Mouse (Mus musculus): ENCODE measurements around the gene Gm43064.
"Not testable (repeated sequence)": the region's sequence is repeated elsewhere in the genome, so short reads cannot be mapped to it uniquely, and the experiment has no call there.

The Gm43064 gene

DNA sequence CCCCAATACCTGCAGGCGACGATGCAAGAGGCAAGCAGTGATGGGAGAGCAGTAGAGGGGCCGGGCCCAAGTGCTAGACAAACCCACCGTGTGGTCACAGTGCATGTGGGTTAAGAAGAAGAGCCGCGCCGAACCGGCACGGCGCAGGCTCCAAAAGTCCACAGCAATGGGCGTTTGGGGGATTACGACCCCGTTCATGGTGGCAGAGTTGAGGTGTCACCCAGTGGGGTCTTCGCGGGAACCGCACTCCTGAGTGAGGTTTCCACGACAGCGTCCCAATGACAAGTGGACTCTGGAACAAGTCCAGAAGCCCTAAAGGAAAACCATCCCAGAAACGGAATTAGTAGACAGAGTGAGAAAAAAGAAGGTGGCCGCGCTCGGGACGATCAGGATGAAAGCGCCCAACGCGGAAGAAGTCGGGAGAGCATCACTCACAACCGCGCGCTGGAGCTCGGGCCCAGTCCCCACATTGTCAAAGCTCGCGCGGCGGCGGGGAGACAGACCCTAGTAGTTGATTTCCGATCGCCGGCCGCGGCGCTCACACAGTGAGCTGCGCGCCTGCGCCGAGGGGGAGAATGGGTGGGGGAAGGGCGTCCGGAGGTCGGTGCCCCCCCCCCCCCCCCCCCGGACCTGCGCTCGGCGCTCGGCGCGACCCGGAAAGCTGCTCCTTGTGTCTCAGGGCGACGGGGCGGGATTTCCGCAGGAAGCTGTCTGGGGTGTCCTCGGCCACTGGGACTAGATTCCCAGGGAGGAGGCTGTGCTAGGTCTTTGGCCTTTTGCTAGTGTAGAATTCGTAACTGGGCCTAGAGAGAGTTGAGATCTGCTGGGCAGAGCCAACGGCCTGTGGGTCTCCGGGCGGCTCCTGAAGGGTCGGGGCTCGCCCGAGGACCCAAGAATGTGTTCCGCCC, at the start of gene Gm43064, which contains the start of the genes Dclre1b and Ap4b1:
Gm43064 (plus strand) TSS at position 683 of the 908 bp plus-strand sequence.
Dclre1b (minus strand) TSS at position 554 of the 908 bp plus-strand sequence.
Ap4b1 (plus strand) TSS at position 630 of the 908 bp plus-strand sequence.
- peak; percentile 89 to 94 for DNase-seq (ENCODE audit: low spot score in 2 of 2)

DNA sequence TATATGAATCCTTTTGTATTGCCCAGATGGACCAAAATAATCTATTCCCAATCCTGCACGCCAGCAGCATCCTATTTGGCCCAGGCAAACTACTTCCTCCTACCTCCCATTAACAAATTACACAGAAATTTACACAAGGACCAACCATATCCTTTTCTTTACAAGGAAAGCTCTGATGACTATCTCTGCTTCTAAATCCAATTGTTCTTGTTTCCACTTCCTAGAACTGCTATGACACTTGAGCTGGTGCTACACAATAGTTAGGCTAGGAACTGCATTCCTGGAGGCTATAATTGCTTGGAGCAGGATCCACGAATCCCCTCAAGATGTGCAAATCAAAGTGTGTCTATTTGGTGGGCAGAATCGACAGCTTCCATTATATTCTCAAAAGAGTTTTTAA, 42.6 kb upstream of the Gm43064 start:
- DNase-seq (ENCODE audit: low spot score in 2 of 2), result no peak

DNA sequence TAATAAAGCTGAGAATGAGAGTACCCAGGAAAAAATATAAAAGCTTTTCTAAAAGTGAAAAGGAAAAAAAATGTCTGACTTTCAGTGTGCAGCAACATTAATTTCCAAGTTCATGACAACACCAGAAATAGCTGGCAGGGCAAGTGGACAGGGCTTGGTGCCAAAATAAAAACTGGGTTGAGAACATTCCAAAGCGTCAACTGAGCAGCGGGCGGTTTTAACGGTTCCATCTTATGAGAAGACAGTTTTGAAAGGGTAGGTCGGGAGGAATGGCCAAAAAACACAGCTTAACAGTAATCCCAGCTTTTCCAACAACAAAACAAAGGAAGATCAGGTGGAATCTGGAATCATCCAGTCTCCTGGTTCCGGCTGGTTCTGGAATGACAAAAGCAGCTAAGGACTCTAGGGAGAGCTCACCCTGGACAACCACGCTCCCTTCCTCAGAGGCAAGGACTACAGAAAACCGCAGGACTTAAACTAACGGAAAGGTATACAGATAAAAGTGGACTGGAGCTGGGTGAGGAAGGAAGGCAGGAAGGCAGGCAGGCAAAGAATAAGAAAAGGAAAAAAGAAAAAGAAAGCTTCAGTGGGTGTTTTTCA, 37.7 kb upstream of the Gm43064 start:
- DNase-seq (ENCODE audit: low spot score in 2 of 2), result no peak

DNA sequence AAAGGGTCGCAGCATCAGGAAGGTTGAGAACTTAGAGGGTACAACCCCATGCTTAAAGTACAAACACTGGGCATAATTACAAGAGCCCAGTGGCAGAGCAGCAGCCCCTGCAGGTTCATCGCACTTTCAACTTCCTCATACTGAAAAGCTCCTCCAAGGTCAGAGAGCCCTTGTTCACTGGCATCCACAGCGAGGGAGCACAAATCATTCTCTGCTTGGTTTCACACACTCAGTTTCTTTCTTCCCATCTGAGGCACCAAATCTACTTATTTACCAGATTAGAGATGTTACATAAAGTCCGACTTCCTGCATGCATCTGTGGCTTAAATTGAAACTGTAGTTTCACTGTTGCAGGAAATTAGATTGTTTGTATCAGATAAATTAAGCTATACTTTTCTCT, 36.5 kb upstream of the Gm43064 start:
- no peak for DNase-seq (ENCODE audit: low spot score in 2 of 2)

DNA sequence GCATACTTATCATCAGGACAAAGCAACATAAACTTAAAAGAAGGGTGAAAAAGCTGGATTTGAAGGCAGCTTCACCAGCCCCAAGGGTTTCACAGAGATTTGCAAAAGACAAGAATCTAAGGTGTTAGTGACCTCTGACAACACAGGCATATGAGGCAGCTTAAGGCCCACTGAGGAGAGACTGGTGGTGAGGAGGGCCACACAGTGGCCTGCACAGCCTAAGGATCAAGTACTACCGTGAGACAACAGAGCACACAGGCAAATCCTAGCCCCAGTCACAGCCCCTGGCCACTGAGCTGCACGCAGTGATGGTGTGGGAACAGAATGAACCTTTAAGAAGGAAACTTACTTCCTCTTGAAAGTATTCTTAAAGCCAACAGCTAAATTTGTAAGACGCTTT, 35.9 kb upstream of the Gm43064 start:
- DNase-seq (ENCODE audit: low spot score in 2 of 2), result no peak

DNA sequence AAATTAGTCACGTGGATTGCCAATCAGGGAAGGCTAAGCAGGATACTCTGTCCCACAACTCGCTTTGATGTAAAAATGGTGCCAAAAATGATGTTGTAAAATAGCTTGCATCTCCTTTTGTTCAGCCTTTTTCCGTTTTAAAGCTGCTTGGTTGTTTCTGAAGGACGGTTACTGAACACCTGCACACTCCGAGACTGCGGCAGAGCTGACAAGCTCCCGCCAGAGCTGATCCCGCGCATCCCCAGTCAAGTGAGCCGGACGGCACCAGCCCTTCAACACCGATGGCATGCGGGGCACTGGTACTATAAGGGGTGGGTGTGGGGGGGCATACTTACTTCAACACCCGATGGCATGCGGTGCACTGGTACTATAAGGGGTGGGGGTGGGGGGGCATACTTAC, 35.4 kb upstream of the Gm43064 start:
- peak; percentile 61 to 74 for DNase-seq (ENCODE audit: low spot score in 2 of 2)

DNA sequence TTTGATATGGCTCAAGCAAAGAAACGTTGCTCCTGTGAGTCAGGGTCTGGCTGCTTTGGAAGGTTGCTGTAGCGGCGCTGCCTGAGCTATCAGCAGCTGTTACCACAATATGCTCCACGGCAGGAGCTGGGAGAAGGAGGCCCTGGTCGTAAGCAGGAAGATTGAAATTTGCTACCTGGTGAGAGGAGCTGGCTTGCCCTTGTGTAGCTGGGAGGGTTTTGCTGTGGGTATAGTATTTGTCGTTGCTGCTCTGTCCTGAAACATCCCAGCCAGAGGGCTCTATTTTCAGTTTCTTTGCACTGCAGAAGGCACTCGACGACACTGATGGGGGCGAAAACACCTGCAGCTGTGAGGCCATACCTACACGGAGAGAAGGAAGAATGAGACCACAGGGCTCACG, 31.4 kb upstream of the Gm43064 start:
- DNase-seq (ENCODE audit: low spot score in 2 of 2), result peak; percentile 59 to 61

DNA sequence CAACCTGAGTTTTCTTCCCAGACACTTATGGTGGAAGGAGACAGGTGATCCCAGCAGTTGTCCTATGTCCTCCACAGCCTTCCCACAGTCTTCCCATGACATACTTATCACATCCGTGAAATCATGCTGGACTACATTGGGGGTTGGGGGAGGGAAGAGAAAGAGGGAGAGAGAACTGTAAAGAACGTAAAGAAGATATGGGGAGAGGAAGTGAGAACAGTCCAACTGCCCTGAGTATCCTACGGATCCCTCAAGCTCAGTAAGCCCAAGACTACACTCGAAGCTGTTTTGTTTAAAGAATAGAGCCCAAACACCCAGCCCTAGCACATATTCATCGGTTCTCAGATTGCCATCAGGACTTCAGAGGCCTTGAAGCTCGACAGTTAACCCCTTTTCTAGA, 30.7 kb upstream of the Gm43064 start:
- no peak for DNase-seq (ENCODE audit: low spot score in 2 of 2)

DNA sequence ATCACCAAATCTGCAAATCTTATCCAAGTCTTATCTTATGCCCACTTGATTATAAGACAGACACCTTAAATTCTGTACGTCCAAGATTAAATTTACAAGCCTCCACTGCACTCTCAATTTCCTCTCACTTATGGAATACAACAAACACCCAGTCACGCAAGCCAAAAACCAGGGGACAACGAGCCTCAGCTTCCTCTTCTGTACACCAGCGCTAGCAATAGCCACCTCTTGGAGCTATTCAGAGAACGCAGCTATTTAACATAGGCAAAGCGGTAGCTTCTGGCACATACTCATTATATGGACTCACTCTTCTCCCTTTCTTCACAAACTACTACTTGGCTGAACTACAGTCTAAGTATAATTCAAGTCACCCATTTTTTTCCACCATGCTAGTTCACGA, 30.2 kb upstream of the Gm43064 start:
- no peak for DNase-seq (ENCODE audit: low spot score in 2 of 2)

DNA sequence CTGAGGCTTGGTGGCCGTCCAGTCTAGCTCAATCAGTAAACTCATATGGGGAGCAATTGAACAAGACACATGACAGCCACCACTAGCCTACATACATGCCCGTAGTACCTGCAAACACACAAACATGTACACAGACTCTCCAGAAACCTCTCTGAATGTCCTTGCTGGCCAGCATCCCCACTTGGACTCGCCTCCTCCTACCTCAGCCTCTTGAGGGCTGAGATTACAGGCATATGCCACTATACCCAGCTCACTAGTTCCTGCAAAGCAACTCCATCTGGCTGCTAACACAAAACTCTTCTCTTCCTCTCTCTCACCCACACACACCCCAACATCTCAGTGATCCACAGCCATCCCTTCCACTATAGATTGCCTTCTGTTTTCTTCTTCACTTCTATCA, 29.1 kb upstream of the Gm43064 start:
- DNase-seq (ENCODE audit: low spot score in 2 of 2), result no peak

DNA sequence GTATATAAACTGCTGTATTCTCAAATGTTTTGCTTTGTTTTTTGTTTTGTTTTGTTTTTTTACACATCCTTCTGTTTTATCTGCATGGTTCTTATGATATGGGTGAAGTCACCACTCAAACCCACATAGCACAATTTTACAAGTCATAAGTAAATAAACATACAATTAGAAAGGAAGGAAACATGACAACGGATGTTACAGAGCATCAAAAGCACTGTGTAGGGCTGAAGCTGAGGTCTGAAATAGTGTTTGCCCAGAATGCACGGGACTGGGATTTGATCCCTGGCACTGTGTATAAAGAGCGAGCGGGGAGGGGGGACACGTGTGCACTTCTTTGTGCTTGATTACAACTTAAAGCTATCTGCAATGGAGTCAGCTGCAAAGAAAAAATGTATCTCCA, 28.6 kb upstream of the Gm43064 start:
- DNase-seq (ENCODE audit: low spot score in 2 of 2), result no peak

DNA sequence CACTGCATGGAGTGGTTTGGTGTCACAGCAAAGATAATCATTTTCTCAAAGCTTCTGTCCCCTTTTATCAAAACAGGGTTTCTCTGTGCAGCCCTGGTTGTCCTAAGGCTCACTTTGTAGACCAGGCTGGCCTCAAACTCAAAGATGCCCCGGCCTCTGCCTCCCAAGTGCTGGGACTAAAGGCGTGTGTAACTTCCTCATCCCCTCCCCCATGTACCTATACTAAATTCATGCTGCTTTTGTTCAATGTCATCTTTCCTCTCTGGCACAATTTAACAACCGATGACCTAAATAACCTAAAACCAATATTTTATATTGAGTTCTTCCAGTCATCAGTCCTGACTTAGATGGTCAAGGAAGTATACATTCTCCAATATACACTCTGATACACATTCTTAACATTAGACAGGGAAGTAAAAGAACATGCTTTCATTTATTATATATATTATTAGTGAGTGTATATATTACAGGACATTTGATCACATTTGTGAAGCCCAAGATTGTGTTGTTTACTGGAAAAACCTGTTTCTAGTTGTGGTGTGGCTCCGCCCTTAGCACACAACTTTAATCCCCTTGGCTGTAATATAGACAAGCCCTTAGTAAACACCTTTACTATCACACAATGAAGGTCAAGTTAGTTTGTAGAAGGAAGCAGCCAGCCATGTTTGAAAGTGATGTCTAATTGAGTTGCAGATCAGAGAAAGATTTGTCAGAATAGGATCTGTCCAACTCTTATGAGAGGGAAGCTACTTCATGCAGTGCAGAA, 26.3 kb upstream of the Gm43064 start:
- DNase-seq (ENCODE audit: low spot score in 2 of 2), result no peak

DNA sequence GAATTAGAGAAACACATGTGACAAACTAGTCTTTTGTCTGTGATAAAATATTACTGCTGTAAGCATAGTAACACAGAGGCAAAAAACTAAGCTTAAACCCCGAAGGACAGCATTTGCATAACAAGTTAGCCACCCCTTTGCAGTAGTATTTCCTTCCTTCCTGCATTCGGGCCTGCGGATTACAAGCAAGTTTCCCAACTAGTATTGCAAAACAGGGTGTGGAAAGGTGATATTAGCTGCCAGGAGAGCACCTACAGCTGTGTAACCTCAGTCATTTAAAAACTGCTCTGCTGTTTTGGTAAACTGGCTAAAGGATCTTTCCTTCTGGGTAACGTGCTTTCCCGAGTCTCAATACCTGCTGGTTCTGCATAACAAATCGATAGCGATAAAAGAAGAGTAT, 22.1 kb upstream of the Gm43064 start:
- DNase-seq (ENCODE audit: low spot score in 2 of 2), result no peak

DNA sequence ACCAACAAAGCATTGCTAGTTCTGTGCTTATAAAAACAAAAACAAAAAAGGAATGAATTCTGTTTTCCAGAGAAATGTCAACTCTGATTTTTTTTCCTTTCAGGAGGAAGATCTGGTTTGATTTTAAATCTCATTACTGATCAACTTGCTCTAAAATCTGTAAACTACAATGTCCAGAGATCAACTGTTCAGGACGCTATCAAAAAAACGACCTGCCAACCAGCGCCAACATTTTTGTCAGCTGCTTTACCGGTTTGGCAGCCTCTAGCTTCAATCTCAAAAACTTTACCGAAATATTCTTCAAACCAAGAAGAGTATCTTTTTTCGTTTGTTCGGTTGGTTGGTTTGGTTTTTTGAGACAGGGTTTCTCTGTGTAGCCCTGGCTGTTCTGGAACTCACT, 20.3 kb upstream of the Gm43064 start:
- DNase-seq (ENCODE audit: low spot score in 2 of 2), result no peak

DNA sequence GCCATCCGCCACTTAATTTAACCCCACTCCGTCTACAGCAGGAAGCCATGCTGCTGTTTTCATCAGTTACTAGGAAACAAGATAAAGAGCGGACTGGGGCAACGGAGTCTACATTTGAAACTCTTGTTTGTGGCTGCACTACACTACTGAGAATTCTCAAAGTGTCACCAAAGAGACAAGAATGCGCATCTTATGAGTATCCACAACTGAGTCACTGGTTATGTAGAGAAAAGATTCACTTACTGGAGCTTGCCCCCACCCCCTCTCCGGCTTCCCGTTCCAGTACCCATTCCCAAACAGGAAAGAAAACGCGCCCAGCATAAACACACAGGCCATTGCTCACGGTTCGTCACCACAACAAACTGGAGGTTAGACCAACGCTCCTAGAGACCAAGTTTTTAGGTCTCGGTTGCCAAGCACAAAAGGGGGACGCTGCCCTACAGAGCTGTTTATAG, 19.5 kb upstream of the Gm43064 start:
- DNase-seq (ENCODE audit: low spot score in 2 of 2), result no peak

DNA sequence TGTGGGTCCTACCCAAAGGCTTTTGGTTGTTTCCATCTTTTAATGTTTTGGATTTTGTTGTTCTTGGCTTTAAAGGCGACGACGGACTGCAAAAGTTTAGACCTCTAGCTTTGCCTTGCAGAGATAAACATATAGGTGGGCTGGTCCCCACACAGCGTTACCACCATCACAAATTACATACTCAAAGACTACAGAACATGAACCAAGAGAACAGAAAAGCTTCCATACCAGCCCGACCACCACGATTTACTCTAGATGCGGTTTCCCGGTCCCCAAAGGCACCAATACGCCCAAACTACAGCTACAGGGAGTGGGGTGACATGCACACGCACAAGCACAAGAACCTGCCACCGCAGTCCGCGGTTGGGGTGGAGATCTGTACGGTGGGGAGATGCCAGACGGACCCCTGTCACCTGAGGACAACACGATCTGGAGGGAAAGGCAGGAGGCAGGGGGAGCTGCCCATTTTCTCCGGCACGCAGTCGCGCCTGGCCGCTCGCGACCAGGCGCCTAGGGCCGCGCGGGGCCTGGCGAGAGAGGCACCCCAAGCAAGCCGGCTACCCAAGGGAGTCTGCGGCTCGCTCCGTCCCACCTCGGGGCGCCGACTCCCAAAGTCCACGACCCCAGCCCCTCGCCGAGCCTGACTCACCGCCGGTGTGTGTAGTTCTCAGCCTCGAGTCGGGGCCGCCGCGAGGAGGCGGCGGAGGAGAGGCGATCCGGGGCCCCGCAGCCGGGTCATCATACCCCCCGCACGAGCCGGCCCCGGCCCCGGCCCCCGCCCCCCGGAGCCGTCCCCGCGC, 18.8 kb upstream of the Gm43064 start:
- DNase-seq (ENCODE audit: low spot score in 2 of 2), result peak in 1 of 2 experiments; percentile 44

DNA sequence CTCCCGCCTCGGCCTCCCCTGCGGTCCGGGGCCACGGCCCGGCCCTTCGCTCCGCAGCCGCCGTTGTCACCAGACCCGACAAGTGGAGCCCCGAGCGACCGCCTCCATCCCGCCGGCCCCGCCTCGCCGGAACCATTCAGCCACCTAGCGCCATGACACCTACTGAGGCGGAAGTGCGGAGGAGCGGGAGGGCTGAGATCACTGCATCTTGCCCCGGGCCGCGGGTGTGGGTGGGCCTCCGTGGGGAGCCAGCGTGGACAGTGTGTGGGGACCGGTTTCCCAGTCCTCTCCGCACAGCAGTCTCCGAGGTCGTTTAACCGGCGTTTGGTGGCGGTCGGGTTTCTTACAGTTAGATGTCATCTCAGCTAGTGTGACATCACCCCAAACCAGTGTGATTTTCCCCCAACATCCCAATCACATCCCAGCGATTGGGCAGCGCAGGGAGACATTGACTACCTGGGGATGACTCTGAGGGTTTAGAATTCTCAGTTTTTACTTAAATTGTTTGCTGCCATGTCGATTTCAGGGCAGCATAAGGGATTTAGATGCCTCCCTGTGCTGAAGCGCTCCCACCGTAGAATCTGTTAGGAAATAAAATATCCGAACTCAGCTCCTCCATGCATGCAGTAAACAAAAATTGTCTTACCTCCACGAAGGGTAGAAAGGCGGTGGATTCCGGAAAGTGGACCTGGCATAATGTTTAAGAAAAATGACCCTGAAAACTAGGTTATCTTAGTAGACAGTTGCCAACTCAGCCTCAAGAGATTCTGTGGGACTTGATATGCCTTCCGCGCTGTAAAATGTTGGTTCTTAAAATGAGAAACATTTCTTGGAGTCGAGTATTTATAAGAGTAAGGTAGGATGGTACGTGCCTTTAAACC, 17.9 kb upstream of the Gm43064 start, which contains the start of gene Hipk1:
Hipk1 (minus strand) TSS at position 334 of the 881 bp plus-strand sequence.
- DNase-seq (ENCODE audit: low spot score in 2 of 2), result peak; percentile 93

DNA sequence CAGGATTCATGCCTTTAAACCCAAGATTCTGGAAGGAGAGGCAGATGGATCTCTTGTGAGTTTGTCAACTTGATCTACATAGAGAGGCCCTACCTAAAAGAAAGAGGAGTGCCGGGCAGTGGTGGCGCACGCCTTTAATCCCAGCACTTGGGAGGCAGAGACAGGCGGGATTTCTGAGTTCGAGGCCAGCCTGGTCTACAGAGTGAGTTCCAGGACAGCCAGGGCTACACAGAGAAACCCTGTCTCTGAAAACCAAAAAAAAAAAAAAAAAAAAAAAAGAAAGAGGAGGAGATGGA, 17.3 kb upstream of the Gm43064 start:
- not testable (repeated sequence) for DNase-seq (ENCODE audit: low spot score in 2 of 2)

DNA sequence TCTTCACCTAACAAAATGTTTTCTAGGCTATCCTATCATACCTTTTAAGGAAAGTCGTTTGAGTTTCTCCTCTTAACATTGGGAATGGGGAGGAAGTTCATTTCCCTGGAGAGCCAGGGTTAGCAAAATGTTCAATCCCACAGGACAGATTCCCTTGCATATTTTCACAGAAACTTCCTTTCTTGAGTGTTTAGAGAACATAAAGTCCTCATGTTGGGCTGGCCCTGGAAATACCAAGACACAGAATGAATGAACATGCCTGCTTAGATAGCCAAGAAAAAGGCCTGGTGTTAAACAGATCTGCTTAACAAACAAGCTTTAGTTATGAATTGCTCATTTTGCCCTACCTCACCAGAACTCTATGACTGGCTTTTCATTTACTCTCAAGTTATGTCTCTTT, 16.8 kb upstream of the Gm43064 start:
- DNase-seq (ENCODE audit: low spot score in 2 of 2), result no peak

DNA sequence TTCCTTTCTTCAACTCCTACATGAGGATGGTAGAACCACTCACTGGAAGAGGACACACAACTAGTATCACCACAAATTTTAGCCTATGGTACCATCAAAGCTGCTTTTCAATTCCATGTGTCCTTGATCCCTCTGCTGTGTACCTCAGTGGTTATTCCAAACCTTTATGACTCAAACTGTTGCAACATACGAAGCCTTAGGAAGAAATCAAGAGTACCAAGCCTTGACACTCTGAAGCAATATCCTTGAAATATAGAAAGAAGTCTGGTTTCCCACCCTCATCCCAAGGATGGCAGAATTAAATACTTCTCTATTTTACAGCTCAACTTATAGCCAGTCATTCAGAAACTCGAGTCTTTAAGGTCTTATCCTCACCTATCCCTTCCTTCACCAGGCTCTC, 13.0 kb upstream of the Gm43064 start:
- DNase-seq (ENCODE audit: low spot score in 2 of 2), result no peak

DNA sequence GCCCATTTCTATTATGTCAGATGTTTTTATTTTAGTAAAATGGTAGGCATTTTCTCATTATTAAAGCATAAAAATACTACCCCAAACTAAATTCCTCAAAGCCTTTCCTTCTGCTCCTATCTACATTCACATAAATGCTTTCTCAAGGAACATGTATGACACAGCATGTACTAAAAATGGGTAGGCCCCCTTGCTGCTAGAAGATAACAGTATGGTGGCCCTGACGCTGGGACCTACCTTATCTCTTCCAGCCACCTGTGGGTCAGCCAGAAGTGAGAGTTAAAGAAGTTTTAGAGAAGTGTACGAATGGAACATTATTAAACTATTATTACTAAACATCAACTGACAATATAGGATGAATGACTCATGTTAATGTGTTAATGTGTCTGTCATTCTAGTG, 9.9 kb upstream of the Gm43064 start:
- DNase-seq (ENCODE audit: low spot score in 2 of 2), result no peak
